Mouse (Mus musculus) thymus, adult 2 months (tissue): ENCODE data around the gene Fbxl21. TPM values are rescaled to one million over a fixed set of nuclear protein-coding genes. Genes with fewer than 3 reads are reported as not detected.

Source experiments
- DNase-seq: peaks from one replicate; pipeline ENCODE4 v3.0.0; 2021
- H3K27ac ChIP-seq: fragments of 200-500 bp; 2 replicates; pipeline ENCODE4 v1.5.1; 2012; ENCODE audit warnings: low read length, control low read depth; ENCODE audit not compliant: control insufficient read depth, insufficient read depth
- H3K27me3 ChIP-seq: fragments of 200-500 bp; 2 replicates; pipeline ENCODE4 v1.6.1; 2012; ENCODE audit warnings: mild to moderate bottlenecking, low read length, moderate library complexity, mixed read lengths; ENCODE audit not compliant: control insufficient read depth, insufficient read depth
- H3K36me3 ChIP-seq: fragments of 200-500 bp; 2 replicates; pipeline ENCODE4 v1.6.1; 2012; ENCODE audit warnings: mild to moderate bottlenecking, low read length, moderate library complexity; ENCODE audit not compliant: control insufficient read depth, insufficient read depth
- H3K4me1 ChIP-seq: fragments of 200-500 bp; replicated peaks from 2 replicates; pipeline ENCODE4 v1.6.1; 2012; ENCODE audit warnings: low read length; ENCODE audit not compliant: control insufficient read depth, insufficient read depth
- H3K4me3 ChIP-seq: fragments of 200-500 bp; 2 replicates; pipeline ENCODE4 v1.5.1; 2012; ENCODE audit warnings: mild to moderate bottlenecking, low read length, control low read depth, moderate library complexity; ENCODE audit not compliant: control insufficient read depth, insufficient read depth
- CTCF ChIP-seq: fragments of 200-500 bp; IDR thresholded peaks from 2 replicates; pipeline ENCODE4 v1.5.1; 2012; ENCODE audit warnings: mild to moderate bottlenecking, control low read depth, low read length, moderate library complexity, borderline replicate concordance; ENCODE audit not compliant: control insufficient read depth, poor library complexity, insufficient read depth; ENCODE audit errors: extremely low read depth
- POLR2A ChIP-seq: fragments of 200-500 bp; IDR thresholded peaks from 2 replicates; pipeline ENCODE4 v1.6.1; 2012; ENCODE audit warnings: mild to moderate bottlenecking, low read length, control low read depth, moderate library complexity; ENCODE audit not compliant: control insufficient read depth, poor library complexity, insufficient read depth; ENCODE audit errors: extremely low read depth
- WGBS: fragments of 180-500 bp; shearing (Covaris S2); methylation state at CpG from one replicate; pipeline ENCODE4 v1.1.7; 2018; 5-methylcytosine and 5-hydroxymethylcytosine counted together
- polyA plus RNA-seq: library from polyadenylated mRNA; depleted of rRNA; stranded (reverse); fragments of >200 nt; gene quantifications from 2 replicates; pipeline ENCODE4 v1.2.3, GENCODE M21; 2012

Gene Fbxl21
- polyA plus RNA-seq, 1 experiment: 0.71 TPM

DNA sequence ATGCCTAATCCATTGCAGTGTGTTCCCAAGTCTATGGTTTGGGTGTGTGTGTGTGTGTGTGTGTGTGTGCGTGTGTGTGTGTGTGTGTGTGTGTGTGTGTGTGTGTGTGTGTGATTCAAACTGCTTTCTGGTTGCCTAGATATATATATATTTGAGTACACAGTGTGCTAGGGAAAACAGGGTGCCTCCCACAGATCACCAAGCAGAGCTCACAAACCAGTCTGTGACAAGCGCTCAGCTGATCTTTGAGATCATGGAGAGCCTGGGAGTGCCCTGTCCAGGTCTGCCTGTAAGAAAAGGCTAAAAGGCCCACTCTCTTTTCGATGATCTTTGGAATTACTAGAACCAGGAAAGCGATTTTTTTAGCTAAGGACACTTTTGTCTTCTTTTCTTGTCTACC lies 52.8 kb downstream of the Fbxl21 start:
- H3K36me3 ChIP-seq: no peaks in the 10 kb centered on the region
- no peaks in the 10 kb centered on the region for H3K4me1 ChIP-seq
- WGBS: 86% methylated on average over 4 of the region's 4 CpGs
- no peak for DNase-seq
- TF ChIP-seq POLR2A (no peak), CTCF (no peak)
- no peaks in the 10 kb centered on the region for H3K27me3 ChIP-seq
- H3K4me3 ChIP-seq: no peak overlapping the region
- H3K27ac ChIP-seq: no peak overlapping the region

DNA sequence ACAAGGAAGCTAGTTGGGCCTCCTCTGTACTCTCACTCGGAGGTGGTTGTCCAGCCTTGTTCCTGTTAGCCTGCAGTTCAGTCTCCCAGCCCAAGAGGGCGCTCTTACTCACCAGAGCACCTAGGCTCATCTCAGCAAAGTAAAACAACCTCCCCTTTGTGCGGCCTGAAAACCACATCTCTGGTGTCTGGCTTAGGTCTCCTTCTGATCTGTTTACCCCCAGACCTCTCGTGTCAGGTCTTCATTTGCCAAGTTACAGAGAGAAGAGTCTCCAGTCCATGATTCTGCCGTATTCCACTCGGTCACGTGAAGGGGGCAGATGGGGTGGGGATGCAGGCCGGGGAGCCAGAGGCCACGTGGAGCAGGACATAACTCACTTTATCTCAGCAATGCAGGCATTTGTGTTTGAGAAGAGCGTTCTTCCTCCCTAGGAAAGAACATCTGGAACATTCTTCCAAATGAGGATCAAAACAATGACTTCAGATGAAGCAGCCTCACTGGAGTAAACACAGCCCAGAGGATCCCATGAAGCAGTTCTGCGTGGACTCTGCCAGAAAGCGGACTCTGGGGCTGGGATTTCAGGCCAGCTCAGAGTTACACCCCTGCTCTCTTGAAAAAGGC lies 53.5 kb downstream of the Fbxl21 start:
- no peak overlapping the region for H3K27ac ChIP-seq
- TF ChIP-seq CTCF (peak; percentile 59; the same call in 1 of the 2 replicates), POLR2A (no peak)
- WGBS: 64% methylated on average over 12 of the region's 12 CpGs
- no peaks in the 10 kb centered on the region for H3K27me3 ChIP-seq
- no peak overlapping the region for H3K4me3 ChIP-seq
- peak; percentile 70 for DNase-seq
- no peaks in the 10 kb centered on the region for H3K4me1 ChIP-seq
- no peaks in the 10 kb centered on the region for H3K36me3 ChIP-seq

- Histone ChIP-seq H3K36me3 (no peaks in the 10 kb centered on the region), H3K4me1 (no peaks in the 10 kb centered on the region), H3K27me3 (no peaks in the 10 kb centered on the region), H3K27ac (no peak overlapping the region), H3K4me3 (no peak overlapping the region)
- DNase-seq: no peak
- TF ChIP-seq POLR2A (no peak), CTCF (no peak)
- 94% methylated on average over 5 of the region's 5 CpGs for WGBS
Observed at GRCm38 (mm10) chr13:56578097-56578496, 55.8 kb downstream of the Fbxl21 start.

DNA sequence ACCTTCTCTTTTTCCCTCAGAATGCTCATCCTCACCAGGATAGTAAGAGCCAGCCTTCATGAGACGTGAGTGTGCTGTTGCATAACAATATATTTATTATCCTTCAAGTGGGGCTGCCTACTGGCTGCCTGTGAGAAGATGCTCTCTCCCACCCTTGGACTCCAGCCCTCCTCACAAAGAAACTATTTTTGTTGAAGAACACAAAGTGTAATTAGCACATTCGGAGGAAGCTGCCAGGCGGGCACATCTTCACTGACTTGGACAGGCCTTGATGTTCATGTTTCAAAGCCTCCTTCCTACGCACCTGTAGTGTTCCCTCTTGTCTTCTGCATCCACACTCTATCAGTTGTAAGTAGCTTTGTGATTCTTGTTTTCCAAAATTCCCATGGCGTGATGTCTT lies 58.2 kb downstream of the Fbxl21 start:
- Histone ChIP-seq H3K4me3 (no peak overlapping the region), H3K4me1 (no peaks in the 10 kb centered on the region), H3K36me3 (no peaks in the 10 kb centered on the region), H3K27ac (no peak overlapping the region), H3K27me3 (no peaks in the 10 kb centered on the region)
- 95% methylated on average over 5 of the region's 5 CpGs for WGBS
- TF ChIP-seq CTCF: no peak
- no peak for TF ChIP-seq POLR2A
- no peak for DNase-seq

- Histone ChIP-seq H3K36me3 (no peaks in the 10 kb centered on the region), H3K27me3 (no peaks in the 10 kb centered on the region), H3K27ac (no peak overlapping the region), H3K4me1 (no peaks in the 10 kb centered on the region), H3K4me3 (no peak overlapping the region)
- TF ChIP-seq CTCF: no peak
- no peak for TF ChIP-seq POLR2A
- no peak for DNase-seq
- WGBS: 89% methylated on average over 3 of the region's 3 CpGs
Observed at GRCm38 (mm10) chr13:56581512-56581911, 59.2 kb downstream of the Fbxl21 start.

GRCm38 (mm10) chr13:56581961-56582434 lies 59.7 kb downstream of the Fbxl21 start:
- no peak for DNase-seq
- Histone ChIP-seq H3K4me3 (no peak overlapping the region), H3K27me3 (no peaks in the 10 kb centered on the region), H3K36me3 (no peaks in the 10 kb centered on the region), H3K27ac (no peak overlapping the region), H3K4me1 (no peaks in the 10 kb centered on the region)
- 31% methylated on average over 6 of the region's 6 CpGs for WGBS
- no peak for TF ChIP-seq POLR2A

- no peak for DNase-seq
- Histone ChIP-seq H3K27ac (no peak overlapping the region), H3K36me3 (no peaks in the 10 kb centered on the region), H3K4me1 (no peaks in the 10 kb centered on the region), H3K27me3 (no peaks in the 10 kb centered on the region), H3K4me3 (no peak overlapping the region)
- 93% methylated on average over 3 of the region's 3 CpGs for WGBS
- TF ChIP-seq POLR2A (no peak), CTCF (no peak)
Observed at GRCm38 (mm10) chr13:56582720-56583119, 60.4 kb downstream of the Fbxl21 start.
